Mouse (Mus musculus) CD4-positive, CD25-positive, alpha-beta regulatory T cell, adult 4 months (primary cell): ENCODE data around the gene Csad. TPM values are rescaled to one million over a fixed set of nuclear protein-coding genes. Genes with fewer than 3 reads are reported as not detected.

Experiments used
- ATAC-seq: one replicate; pipeline ENCODE4 v1.8.0; 2017
- polyA plus RNA-seq, 2 experiments: library from polyadenylated mRNA; unstranded; fragments of 100-300 nt; shearing (Covaris generic); gene quantifications; one replicate each; pipeline ENCODE4 v1.2.1; 2017

The Csad gene
- 10 to 100 TPM; 10.7 to 16.9 TPM for polyA plus RNA-seq

DNA sequence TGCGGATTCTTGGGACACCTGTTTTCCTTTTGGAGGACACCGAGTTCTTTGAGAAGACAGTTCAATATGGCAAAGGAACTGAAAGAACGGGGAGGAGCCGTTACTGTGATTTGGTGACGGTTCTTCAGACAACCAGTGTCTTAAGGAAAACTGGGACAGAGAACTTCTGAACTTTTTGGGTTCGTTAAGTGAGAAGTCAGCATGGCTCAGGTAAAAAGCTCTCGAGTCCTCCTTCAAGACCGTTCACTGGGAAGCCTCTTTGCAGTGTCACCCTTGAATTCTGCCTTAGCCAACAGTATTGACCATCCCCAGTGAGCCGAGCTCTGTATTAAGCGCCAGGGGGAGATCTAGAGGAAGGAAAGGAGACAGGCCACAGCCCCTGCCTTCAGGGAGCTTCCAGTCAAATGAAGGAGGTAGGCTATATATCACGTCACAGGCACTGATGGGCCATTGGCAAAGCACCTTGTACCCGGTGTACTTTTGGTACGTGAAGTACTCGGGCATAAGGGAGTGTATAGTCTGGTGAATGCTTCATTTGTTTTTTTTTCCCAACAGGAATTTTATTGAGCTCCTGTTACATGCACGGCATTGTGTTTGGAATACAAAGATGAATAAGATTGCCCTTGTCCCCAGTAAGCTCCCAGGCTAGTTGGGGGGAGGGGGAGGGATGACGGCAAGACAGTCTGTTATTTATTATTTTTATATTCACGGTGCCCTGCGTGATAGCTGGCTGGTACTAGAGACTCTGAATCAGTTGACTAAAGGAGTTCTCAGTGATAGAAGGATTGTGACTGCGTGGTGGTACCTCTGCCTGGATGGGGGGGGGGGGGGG lies at the start of gene Csad:
TSS of gene Csad (minus strand) at position 51 of the 832 bp plus-strand sequence.
- ATAC-seq = no peak

GRCm38 (mm10) chr15:102250521-102250920 lies 46.0 kb upstream of the Csad start:
- ATAC-seq = no peak

DNA sequence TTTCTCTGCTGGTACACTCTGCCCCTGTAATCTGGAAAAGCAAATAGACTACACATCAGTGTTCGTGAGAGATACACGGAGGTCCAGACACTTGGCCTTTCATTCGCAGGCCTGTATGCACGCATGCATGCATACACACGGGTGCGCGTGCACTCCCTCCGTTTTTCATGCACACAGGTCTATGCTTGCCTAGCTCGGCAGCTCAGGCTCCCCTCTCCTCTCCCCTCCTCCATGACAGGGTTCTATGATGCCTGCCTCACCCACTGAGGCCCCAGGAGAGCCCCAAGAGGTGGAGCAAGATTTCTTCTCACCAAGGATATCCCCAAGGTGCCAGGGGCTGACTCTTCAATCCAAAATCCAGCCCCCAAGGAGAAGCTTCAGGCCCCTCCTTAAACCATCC lies 45.4 kb upstream of the Csad start:
- no peak for ATAC-seq

DNA sequence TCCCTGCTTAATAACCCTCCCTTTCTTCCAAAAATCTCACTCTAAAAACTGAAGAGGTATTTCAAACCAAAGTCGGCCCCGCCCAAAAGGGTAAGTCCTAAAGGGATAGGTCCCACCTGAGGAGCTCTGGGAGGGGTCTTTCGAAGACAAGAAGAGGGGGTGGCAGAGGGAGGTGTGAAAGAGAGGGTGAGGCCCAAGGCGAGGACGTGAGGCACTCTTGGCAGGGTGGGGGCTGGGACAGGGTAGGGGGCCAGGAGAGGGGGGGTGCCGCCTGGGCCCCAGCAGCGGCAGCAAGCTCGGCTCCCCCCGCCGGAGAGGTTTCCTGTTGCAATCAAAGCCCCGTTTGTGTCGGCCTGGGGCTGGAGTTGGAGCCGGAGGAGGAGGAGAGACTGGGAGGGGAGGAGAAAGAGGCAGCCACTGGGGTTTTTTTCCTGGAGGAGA lies 44.7 kb upstream of the Csad start:
- ATAC-seq = no peak

- ATAC-seq = no peak
These were observed 44.3 kb upstream of the Csad start for GRCm38 (mm10) chr15:102248812-102249191.

- no peak for ATAC-seq
These were observed 43.7 kb upstream of the Csad start for GRCm38 (mm10) chr15:102248131-102248811.

DNA sequence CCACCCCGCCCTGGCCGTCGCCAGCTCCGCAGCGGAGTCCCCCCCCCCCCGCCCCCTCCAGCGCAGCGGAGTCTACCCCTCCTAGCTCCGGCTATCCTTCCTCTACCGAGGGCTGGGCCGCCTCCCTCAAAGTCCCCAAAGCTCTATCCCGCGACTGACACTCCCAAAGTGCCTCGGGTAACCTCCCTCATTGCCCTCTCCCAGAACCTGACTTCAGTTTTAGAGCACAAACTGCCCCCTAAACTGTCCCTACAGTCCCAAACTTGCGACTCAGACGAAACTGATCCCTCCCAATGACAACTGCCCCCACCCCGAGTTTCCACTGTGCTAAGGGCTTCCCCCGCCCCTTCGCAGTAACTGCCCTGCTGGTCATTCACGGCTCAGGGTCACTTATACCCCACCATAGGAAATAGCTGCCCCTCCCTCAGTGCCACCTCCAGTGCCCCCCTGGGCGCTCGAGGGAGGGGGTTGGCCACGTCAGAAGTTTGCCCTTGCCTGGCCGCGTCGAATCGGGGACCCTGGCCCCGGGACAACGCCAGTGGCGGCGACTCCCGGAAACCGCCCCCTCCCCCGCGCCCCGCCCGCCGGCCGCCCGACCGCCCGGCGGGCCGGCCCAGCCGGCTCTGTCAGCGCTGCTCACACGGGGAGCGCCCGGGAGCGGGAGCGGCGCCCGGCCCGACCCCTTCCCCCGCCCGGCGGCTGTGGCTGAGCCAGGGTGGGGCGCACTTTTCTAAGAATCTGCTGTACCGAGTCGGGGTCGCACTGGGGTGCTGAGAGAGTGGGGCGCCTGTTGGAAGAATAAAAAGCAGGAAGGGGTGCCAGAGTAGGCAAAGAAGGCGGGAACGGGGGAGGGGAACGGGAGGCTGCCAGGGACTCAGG lies 43.0 kb upstream of the Csad start:
- ATAC-seq = peak; percentile 21

DNA sequence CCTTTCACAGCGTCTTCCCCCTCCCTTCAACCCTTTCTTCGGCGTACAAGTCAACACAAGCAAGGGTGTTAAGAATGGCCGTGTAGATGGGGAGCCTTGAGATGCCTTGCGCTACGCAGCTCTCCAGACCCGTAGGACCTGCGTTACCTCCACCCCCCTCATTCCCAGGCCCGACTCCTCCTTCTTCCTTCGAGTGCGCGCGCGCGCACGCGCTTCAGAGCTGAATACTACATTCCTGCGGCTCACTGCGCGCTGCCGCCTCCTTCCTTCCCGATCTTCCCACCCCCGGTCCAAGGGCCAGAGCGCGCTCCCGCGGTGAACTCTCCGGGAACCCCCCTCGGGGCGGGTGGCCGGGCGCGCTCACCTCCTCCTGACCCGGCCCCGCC lies 42.3 kb upstream of the Csad start:
- ATAC-seq = peak; percentile 50

- ATAC-seq = peak; percentile 79
These were observed 41.6 kb upstream of the Csad start for GRCm38 (mm10) chr15:102245891-102246741.

DNA sequence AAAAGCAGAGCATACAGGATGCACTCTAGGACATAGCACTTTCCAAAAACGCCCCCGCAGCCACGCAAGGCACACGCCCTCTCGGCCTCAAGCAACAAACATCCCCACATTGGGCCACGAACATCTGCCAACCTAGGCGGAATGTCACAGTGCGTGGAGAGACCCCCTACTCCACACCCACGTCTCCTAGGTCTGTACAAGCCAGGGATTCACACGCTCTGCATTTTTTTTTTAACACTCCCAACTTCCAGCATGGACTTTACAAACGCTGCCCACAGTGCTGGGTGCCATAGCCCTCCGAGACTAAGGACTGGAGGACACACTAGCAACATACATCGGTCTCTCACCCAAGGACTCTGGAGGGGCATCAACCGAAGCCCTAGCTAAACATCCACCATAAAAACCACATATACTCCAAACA lies 40.9 kb upstream of the Csad start:
- no peak for ATAC-seq

- no peak for ATAC-seq
These were observed 40.0 kb upstream of the Csad start for GRCm38 (mm10) chr15:102244306-102245191.

DNA sequence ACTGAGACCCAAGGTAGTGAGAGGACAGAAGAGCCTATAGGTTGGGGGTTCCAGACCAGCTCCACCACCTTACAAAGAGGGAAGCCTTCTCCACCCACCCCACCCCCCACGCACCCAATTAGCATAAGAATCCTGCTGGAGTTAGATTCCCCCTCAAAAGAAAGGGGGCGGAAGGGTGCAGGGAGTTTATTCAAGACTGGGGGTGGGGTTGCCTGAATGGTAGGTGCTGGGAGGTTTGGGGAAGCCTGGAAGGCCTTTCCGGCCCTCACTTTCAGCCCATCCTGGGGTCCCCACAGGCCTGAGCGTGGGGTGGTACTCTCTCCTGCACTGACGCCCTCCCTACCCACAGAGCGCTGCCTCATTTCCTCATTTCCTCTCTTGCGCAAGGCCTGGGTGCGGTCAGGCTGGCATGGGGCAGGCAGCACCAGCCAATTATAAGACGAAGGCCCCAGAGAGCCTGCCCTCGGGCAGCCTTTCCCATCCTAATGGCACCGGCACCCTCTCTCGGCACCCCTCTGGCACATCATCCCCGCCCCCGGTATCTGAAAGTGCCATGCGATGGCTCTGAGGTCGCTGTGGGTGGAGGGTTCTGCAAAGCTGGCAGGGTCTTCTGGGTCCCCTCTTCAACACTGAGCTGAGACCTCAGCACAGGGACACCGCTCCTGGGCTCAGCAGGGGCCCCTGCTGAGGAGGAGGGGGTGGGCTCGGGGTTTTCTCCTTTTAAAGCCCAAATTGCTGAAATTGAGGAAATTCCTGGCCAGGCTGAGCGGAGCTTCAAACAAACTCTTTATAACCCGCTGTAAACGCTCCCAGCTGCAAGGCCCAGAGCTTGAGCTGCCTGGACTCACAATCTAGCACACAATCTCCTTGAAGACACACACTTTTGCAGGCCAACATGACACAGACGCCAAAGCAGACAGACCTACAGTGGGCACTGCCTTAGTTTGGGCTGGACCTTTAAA lies 39.0 kb upstream of the Csad start:
- peak; percentile 12 for ATAC-seq

DNA sequence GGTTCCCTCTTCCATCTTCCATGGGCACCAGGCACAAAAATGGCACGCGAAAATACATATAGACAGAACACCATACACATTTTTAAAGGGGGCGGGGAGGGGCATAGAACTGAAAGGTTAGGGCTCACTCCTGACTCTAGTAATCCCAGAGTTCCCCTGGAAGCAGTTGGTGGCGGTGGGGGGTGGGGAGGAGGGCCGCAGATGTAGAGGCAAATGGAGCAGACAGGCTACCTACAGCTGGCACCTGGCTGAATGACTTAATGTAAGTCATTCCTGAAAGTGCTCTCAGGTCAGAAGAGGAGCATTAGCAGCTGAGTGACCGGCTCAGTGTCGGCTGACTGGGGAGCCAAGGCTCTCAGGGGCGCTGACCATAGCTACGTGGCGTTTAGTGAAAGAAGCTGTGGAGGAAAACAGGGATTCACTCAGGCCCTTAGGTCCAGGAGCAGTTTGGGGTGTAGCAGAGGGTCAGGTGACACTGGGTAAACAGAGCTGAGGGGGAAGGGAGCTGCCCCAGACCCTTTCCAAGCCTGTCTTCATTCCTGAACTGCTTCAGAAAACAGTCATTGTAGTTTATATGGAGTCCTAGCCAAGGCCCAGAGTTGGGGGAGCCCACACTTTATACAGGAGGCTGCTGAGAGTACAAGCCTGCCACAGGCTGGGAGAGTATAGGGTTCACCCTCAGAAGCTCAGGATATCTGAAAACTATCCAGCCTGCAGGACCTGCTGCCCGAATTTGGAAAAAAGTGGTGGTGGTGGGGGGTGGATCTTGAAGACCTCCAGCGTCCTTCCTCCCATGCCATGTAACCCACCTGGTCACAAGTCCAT lies 38.1 kb upstream of the Csad start:
- ATAC-seq = no peak

- ATAC-seq = no peak
These were observed 36.1 kb upstream of the Csad start for GRCm38 (mm10) chr15:102240607-102241006.

DNA sequence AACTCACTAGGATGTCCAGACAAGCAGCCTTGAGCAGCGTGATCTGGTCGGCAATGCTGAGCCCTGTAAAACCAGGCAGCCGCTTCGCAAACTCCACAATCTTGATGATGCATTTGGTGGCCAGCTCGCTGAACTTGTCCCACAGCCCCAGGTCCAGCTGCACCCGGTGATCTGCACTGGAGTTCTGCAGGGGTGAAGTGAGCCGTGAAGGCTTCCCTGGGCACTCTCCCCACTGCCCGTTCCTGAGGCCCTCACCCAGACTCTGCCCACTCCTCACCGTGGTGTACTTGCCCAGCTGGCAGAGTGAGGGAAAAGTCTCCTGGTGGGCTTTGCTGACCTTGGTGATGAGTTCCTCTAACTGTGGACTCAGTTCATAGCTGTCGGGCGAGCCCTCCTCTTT lies 35.3 kb upstream of the Csad start:
- ATAC-seq = no peak

GRCm38 (mm10) chr15:102239260-102239590 lies 34.7 kb upstream of the Csad start:
- peak; percentile 53 for ATAC-seq

GRCm38 (mm10) chr15:102238543-102239259 lies 34.2 kb upstream of the Csad start:
- no peak for ATAC-seq

DNA sequence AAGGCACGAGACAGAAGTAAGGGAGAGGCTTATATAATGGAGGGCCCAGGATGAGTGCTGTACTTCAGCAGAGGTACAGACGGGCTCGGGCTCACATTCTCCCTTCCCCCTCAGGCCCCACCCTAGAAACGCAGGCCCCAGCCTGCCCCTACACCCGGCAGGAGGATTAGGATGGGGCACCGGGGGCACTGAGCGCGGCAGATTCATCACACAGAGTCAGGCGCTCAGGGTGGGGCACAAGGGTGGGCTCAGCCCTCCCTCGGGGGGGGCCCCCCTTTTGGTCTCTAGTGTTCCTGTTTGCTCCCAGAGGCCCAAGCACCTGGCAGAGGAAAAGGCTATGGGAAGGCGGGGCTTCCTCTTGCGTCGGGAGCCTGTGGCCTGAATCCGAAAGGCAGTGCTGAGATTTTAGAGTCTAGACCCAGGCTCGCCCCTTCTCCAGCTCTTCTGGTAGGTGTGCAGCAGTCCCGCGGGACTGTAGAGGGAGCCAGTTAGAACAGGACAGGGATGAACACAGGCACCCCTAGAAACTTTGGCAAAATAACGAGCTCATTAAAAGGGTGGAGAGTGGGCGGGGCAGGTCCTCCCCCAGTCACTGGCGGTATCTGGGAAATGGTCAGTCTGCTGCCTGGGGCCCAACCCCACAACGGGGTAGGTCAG lies 31.0 kb upstream of the Csad start:
- ATAC-seq = no peak
